Mouse (Mus musculus): ENCODE data around the gene Zfp418. TPM values are rescaled to one million over a fixed set of nuclear protein-coding genes. Genes with fewer than 3 reads are reported as not detected.
"Not testable (repeated sequence)": the region's sequence is repeated elsewhere in the genome, so short reads cannot be mapped to it uniquely, and the experiment has no call there.

The Zfp418 gene
- polyA plus RNA-seq (2015; fragmentation: Nextera tagmentation; extraction: Ambion mirVana) = 1.8 and 2.0 TPM in 2 replicates

GRCm38 (mm10) chr7:7171227-7172147 lies at the start of gene Zfp418:
Zfp418 (plus strand) TSS chr7:7171330.
- Histone ChIP-seq H3K4me2 (ENCODE audit: low read length) (peak within 1 kb of the TSS; percentile 86), H3K27me3 (ENCODE audit: insufficient read depth, low read length) (no peaks in the 10 kb centered on the region), H3K4me1 (replicated peaks; ENCODE audit: insufficient read depth, low read length) (0 out of 2 replicates have a peak, but pooled peaks cover 5% of the 10 kb centered on the region), H3K9me3 (replicated peaks; ENCODE audit: low read length) (no peaks in the 10 kb centered on the region), H3K27ac (peak within 1 kb of the TSS; percentile 70), H3K9ac (ENCODE audit: low read depth, low read length) (peak within 1 kb of the TSS; percentile 63), H3K36me3 (ENCODE audit: insufficient read depth, low read length) (peaks cover 15% of the 10 kb centered on the region; the same call in 1 of the 2 replicates), H3K4me3 (replicated peaks; ENCODE audit: low read depth, low read length) (peak within 1 kb of the TSS; percentile 67)
- 0 out of 2 replicates have a peak, but pooled peaks have one; percentile 26 for TF ChIP-seq CTCF (IDR thresholded peaks at IDR 0.05; ENCODE audit: low read depth)
- 2% methylated on average over 26 of the region's 26 CpGs for WGBS
- DNase-seq (ENCODE audit: low spot score) (peak; percentile 85), ATAC-seq (replicated peaks; ENCODE audit: low FRiP score, low read depth) (peak; percentile 94)

- H3K27me3 ChIP-seq (ENCODE audit: insufficient read depth, low read length) = no peaks in the 10 kb centered on the region
- ATAC-seq (replicated peaks; ENCODE audit: low FRiP score, low read depth) (no peak), DNase-seq (ENCODE audit: low spot score) (no peak)
- H3K9me3 ChIP-seq (replicated peaks; ENCODE audit: low read length) = no peaks in the 10 kb centered on the region
- WGBS = 56% methylated on average over 6 of the region's 6 CpGs
- H3K27ac ChIP-seq = no peak overlapping the region
- H3K36me3 ChIP-seq (ENCODE audit: insufficient read depth, low read length) = peaks cover 7% of the 10 kb centered on the region; the same call in 1 of the 2 replicates
- H3K4me3 ChIP-seq (replicated peaks; ENCODE audit: low read depth, low read length) = peak overlapping the region; percentile 62
- no peak overlapping the region for H3K9ac ChIP-seq (ENCODE audit: low read depth, low read length)
- no peak for TF ChIP-seq CTCF (IDR thresholded peaks at IDR 0.05; ENCODE audit: low read depth)
- 0 out of 2 replicates have a peak, but pooled peaks cover 8% of the 10 kb centered on the region for H3K4me1 ChIP-seq (replicated peaks; ENCODE audit: insufficient read depth, low read length)
- peak overlapping the region; percentile 68 for H3K4me2 ChIP-seq (ENCODE audit: low read length)
Measured at GRCm38 (mm10) chr7:7121602-7121980, 49.5 kb upstream of the Zfp418 start.

DNA sequence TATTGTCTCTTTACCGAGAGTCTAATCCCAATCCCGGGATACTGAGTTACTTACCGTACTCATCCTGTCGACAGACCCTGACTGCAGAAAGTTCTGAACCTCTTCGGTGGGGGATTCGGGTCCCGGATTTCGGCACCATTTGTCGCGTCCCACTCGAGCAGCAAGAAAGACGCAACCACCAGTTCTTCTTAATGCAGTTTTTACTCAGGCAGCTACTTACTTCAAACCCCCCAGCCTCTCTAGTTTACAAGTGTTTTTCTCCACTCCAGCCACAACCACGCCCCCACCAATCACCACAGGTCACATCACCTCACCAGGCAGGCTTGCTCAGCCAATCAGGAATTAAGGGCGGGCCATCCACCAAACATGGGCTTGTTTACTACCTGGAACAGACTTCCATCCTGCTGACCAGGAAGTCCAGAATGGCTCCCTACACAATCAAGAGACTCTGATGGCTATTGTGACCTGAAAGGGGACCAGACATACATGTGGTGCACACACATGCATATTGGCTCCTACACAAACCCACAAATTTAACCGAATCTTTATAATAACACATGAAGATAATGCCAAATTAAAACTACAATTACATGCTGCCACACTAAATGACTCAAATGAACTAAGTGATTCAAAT lies 40.5 kb upstream of the Zfp418 start:
- DNase-seq (ENCODE audit: low spot score); H3K27ac ChIP-seq; H3K4me3 ChIP-seq (replicated peaks; ENCODE audit: low read depth, low read length); ATAC-seq (replicated peaks; ENCODE audit: low FRiP score, low read depth); H3K4me1 ChIP-seq (replicated peaks; ENCODE audit: insufficient read depth, low read length); H3K9ac ChIP-seq (ENCODE audit: low read depth, low read length); H3K4me2 ChIP-seq (ENCODE audit: low read length); H3K9me3 ChIP-seq (replicated peaks; ENCODE audit: low read length); H3K27me3 ChIP-seq (ENCODE audit: insufficient read depth, low read length); H3K36me3 ChIP-seq (ENCODE audit: insufficient read depth, low read length): not testable (repeated sequence)
- WGBS = 93% methylated on average over 14 of the region's 15 CpGs

DNA sequence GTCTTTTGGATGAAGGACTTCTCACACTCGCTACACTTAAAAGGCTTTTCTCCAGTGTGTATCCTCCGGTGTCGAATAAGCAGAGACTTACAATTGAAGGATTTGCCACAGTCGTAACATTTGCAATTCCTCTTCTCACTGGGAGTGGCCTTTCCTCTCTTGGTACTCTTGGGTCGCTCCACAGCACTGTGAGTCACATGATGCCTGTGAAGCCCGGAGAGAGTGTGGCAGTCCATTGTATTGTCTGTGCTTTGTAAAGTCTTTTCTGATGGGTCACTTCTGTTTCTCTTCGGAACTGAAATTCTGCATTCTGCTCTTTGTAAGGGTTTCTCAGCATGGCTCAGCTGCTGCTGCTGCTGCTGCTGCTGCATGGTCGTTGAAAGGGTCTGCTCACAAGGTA lies 38.4 kb upstream of the Zfp418 start:
- Histone ChIP-seq H3K4me3 (replicated peaks; ENCODE audit: low read depth, low read length) (no peak overlapping the region), H3K27ac (no peak overlapping the region), H3K36me3 (ENCODE audit: insufficient read depth, low read length) (0 out of 2 replicates have a peak, but pooled peaks cover 4% of the 10 kb centered on the region), H3K9ac (ENCODE audit: low read depth, low read length) (no peak overlapping the region), H3K4me2 (ENCODE audit: low read length) (no peak overlapping the region), H3K27me3 (ENCODE audit: insufficient read depth, low read length) (no peaks in the 10 kb centered on the region), H3K4me1 (replicated peaks; ENCODE audit: insufficient read depth, low read length) (no peaks in the 10 kb centered on the region), H3K9me3 (replicated peaks; ENCODE audit: low read length) (no peaks in the 10 kb centered on the region)
- 78% methylated on average over 8 of the region's 8 CpGs for WGBS
- TF ChIP-seq CTCF (IDR thresholded peaks at IDR 0.05; ENCODE audit: low read depth) = no peak
- ATAC-seq (replicated peaks; ENCODE audit: low FRiP score, low read depth) = no peak
- DNase-seq (ENCODE audit: low spot score) = no peak

DNA sequence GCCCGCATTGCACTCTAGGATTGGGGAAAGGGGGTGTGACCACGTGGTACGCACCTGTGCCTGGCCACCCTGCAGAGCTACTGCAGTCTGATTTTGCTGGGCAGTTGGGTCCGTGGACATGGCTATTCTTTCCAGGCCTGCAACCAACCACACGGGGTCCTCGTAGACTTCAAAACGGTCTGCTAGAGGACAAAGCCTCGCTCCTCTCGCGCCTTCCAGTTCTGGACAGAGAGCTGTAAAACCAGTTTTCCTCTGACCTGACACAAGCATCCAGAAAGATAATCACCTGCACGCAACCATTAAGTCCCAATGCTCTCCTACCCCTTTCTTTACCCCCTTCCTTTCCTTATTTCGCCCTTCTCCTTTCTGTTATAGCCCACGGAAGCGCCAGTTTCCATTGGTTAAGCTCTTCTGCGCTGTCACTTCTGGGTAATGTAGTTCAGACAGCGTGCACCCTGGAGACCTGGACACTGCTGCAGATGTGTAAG lies 34.7 kb upstream of the Zfp418 start, which contains the start of gene Zfp773:
Gene Zfp773, minus strand, starts transcription at position 377 of the 488 bp plus-strand sequence.
- ATAC-seq (replicated peaks; ENCODE audit: low FRiP score, low read depth) = peak; percentile 95
- H3K27me3 ChIP-seq (ENCODE audit: insufficient read depth, low read length) = no peaks in the 10 kb centered on the region

DNA sequence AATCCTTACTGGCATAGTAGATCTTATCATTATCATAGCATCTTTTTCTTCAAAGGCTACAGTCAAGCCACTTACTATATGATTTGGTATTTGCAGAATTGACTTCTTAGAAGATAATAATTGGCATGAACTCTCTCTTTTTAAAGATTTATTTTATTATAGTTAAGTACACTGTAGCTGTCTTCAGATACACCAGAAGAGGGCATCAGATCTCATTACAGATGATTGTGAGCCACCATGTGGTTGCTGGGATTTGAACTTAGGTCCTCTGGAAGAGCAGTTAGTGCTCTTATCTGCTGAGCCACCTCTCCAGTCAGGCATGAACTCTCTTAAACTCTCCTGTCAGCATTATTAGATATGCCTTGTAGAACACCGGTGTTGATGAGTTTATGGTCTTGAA lies 26.9 kb upstream of the Zfp418 start:
- no peak overlapping the region for H3K9ac ChIP-seq (ENCODE audit: low read depth, low read length)
- no peak for TF ChIP-seq CTCF (IDR thresholded peaks at IDR 0.05; ENCODE audit: low read depth)
- WGBS = 78% methylated on average over 1 of the region's 1 CpGs

More for the DNA sequence above, 34.7 kb upstream of the Zfp418 start, which contains the start of gene Zfp773:
- Histone ChIP-seq H3K36me3 (ENCODE audit: insufficient read depth, low read length) (0 out of 2 replicates have a peak, but pooled peaks cover 4% of the 10 kb centered on the region), H3K27ac (no peak within 1 kb of the TSS), H3K9me3 (replicated peaks; ENCODE audit: low read length) (no peaks in the 10 kb centered on the region), H3K4me2 (ENCODE audit: low read length) (peak within 1 kb of the TSS; percentile 55), H3K4me1 (replicated peaks; ENCODE audit: insufficient read depth, low read length) (no peaks in the 10 kb centered on the region), H3K4me3 (replicated peaks; ENCODE audit: low read depth, low read length) (peak within 1 kb of the TSS; percentile 47), H3K9ac (ENCODE audit: low read depth, low read length) (peak within 1 kb of the TSS; percentile 53; the same call in 1 of the 2 replicates)
- peak; percentile 68 for TF ChIP-seq CTCF (IDR thresholded peaks at IDR 0.05; ENCODE audit: low read depth)
- 5% methylated on average over 16 of the region's 16 CpGs for WGBS
- peak; percentile 75 for DNase-seq (ENCODE audit: low spot score)

More for the DNA sequence above, 26.9 kb upstream of the Zfp418 start:
- H3K9me3 ChIP-seq (replicated peaks; ENCODE audit: low read length) = no peaks in the 10 kb centered on the region
- no peak for ATAC-seq (replicated peaks; ENCODE audit: low FRiP score, low read depth)
- H3K4me1 ChIP-seq (replicated peaks; ENCODE audit: insufficient read depth, low read length) = no peaks in the 10 kb centered on the region
- H3K27ac ChIP-seq = no peak overlapping the region
- H3K36me3 ChIP-seq (ENCODE audit: insufficient read depth, low read length) = no peaks in the 10 kb centered on the region
- DNase-seq (ENCODE audit: low spot score) = no peak
- H3K4me3 ChIP-seq (replicated peaks; ENCODE audit: low read depth, low read length) = no peak overlapping the region
- no peak overlapping the region for H3K4me2 ChIP-seq (ENCODE audit: low read length)
- H3K27me3 ChIP-seq (ENCODE audit: insufficient read depth, low read length) = no peaks in the 10 kb centered on the region
